Mouse (Mus musculus) cerebellum, adult 2 months (tissue): ENCODE measurements around the gene Rps11.

Experiments used
- CTCF ChIP-seq: fragments of 200-500 bp; IDR thresholded peaks from 2 replicates; pipeline ENCODE4 v1.5.1; 2011; ENCODE audit warnings: low read depth, mild to moderate bottlenecking, control low read depth, low read length, moderate library complexity, borderline replicate concordance; ENCODE audit not compliant: insufficient read depth
- POLR2A ChIP-seq: fragments of 200-500 bp; IDR thresholded peaks from 2 replicates; pipeline ENCODE4 v1.6.1; 2011; ENCODE audit warnings: low read length, control low read depth, borderline replicate concordance; ENCODE audit not compliant: insufficient read depth

GRCm38 (mm10) chr7:45160316-45160800, 36.1 kb upstream of the Rps11 start:
- TF ChIP-seq CTCF = no peak
- no peak for TF ChIP-seq POLR2A
